Comparison of ENCODE assay signal across 7 mouse cellular contexts in genomic region chr7:142316558-142316957, GRCm38 (mm10). TPM values are rescaled to one million over a fixed set of nuclear protein-coding genes. Genes with fewer than 3 reads are reported as not detected.
A peak's percentile ranks its signal among the peaks of the same experiment; 100 is the strongest.
DNase-seq lines count a peak whose midpoint lies in the region.

No protein-coding gene starts in this region.

- 0 out of 2 replicates have a peak, but pooled peaks cover 3% of the 10 kb centered on the region for H3K27me3 ChIP-seq in midbrain, embryonic 10.5 days (ENCODE audit: low read depth, poor library complexity, severe bottlenecking)

- no peaks in the 10 kb centered on the region for H3K9me3 ChIP-seq in midbrain, embryonic 10.5 days (replicated peaks)

- H3K27ac ChIP-seq in midbrain, embryonic 10.5 days (replicated peaks), result no peak overlapping the region

- H3K36me3 ChIP-seq in midbrain, embryonic 10.5 days, result no peaks in the 10 kb centered on the region

- peaks cover 15% of the 10 kb centered on the region for H3K4me1 ChIP-seq in midbrain, embryonic 10.5 days

- DNase-seq in right cerebral cortex, postnatal 10 days (ENCODE audit: low spot score in 2 of 2), result peak; percentile 42 to 66
- DNase-seq in right cerebral cortex, postnatal 25 days, result no peak
- DNase-seq in brain, embryonic 18.5 days (ENCODE audit: low read depth, low spot score), result peak; percentile 22
- peak; percentile 72 for DNase-seq in forelimb bud, embryonic 11.5 days (ENCODE audit: low read depth, low spot score)
- DNase-seq in kidney, postnatal 10 days, result peak; percentile 55
- peak; percentile 46 for DNase-seq in midbrain, embryonic 10.5 days (ENCODE audit: low spot score)
- DNase-seq in thymus, postnatal 0 days (ENCODE audit: low spot score), result peak; percentile 77

- WGBS in midbrain, embryonic 10.5 days, result 51% methylated on average over 6 of the region's 6 CpGs

- H3K4me3 ChIP-seq in midbrain, embryonic 10.5 days, result no peak overlapping the region

RNA-seq across cellular contexts. Expression of gene Krtap5-4, which starts 13.2 kb away (rescaled TPM):
- polyA plus RNA-seq in midbrain, embryonic 10.5 days (2016; fragmentation: Nextera tagmentation; extraction: Ambion mirVana), result not detected in 2 replicates
- polyA plus RNA-seq in thymus, postnatal 0 days (2015; fragmentation: Nextera tagmentation; extraction: Ambion mirVana), result not detected in 2 replicates

RNA-seq across cellular contexts. Expression of gene Krtap5-1, which starts 19.6 kb away (rescaled TPM):
- not detected in 2 replicates for polyA plus RNA-seq in midbrain, embryonic 10.5 days (2016; fragmentation: Nextera tagmentation; extraction: Ambion mirVana)
- polyA plus RNA-seq in thymus, postnatal 0 days (2015; fragmentation: Nextera tagmentation; extraction: Ambion mirVana), result not detected in 2 replicates

RNA-seq across cellular contexts. Expression of gene Gm4559, which starts 42.4 kb away (rescaled TPM):
- not detected in 2 replicates for polyA plus RNA-seq in midbrain, embryonic 10.5 days (2016; fragmentation: Nextera tagmentation; extraction: Ambion mirVana)
- not detected in 2 replicates for polyA plus RNA-seq in thymus, postnatal 0 days (2015; fragmentation: Nextera tagmentation; extraction: Ambion mirVana)

RNA-seq across cellular contexts. Expression of gene Ifitm10, which starts 57.0 kb away (rescaled TPM):
- polyA plus RNA-seq in midbrain, embryonic 10.5 days (2016; fragmentation: Nextera tagmentation; extraction: Ambion mirVana), result 0.41 and 0.50 TPM in 2 replicates
- polyA plus RNA-seq in thymus, postnatal 0 days (2015; fragmentation: Nextera tagmentation; extraction: Ambion mirVana), result 8.5 and 10.6 TPM in 2 replicates

RNA-seq across cellular contexts. Expression of gene Gm2431, which starts 58.4 kb away (rescaled TPM):
- not detected in 2 replicates for polyA plus RNA-seq in midbrain, embryonic 10.5 days (2016; fragmentation: Nextera tagmentation; extraction: Ambion mirVana)
- polyA plus RNA-seq in thymus, postnatal 0 days (2015; fragmentation: Nextera tagmentation; extraction: Ambion mirVana), result not detected in 2 replicates
